Mouse (Mus musculus): ENCODE data around the gene Ccdc92.

Ccdc92 gene

GRCm38 (mm10) chr5:124862013-124862866 lies at the start of gene Ccdc92, which contains the start of gene Zfp664:
Gene Ccdc92, minus strand, starts transcription at chr5:124862424.
Gene Zfp664, plus strand, starts transcription at chr5:124862691.
- peak; percentile 50 for DNase-seq (ENCODE audit: extremely low read depth, low read depth, low spot score)

DNA sequence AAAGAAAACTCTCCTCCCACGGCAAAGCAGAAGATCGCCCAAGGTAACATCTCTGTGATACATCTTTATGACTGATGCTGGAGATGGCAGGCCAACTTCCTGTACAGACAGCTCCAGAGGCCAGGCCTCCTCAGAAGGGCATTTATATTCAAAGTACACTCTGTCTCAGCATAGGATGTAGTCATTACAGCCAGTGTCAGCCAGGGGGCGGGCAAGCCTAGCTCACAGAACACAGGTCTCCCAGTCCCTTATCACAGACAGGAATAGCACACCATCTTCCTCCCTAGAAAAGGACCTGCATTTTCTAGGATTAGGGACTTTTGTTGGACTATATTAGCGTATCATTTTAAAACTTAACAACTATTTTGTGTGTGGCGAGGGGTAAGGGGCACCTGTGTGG lies 46.6 kb upstream of the Ccdc92 start:
- no peak for DNase-seq (ENCODE audit: extremely low read depth, low read depth, low spot score)

DNA sequence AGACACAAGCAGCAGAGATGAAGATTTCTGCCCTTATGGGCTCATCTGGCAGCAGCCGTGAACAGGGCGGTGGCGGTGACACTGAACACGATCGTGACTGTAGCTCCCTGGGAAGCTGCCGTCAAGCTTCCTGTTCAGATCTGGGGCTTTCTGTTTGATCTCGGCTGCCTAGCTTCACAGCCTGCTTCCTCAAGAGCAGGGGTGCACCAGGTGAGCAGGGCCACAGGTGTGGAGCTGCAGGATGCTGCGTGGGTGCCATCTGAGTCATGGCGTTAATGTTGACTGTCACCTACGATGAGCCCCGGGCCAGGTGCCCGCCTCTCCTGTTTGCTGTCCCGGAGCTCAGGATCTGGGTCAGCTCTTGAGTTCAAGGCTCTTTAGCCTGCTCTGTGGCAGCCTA lies 44.7 kb upstream of the Ccdc92 start:
- DNase-seq (ENCODE audit: extremely low read depth, low read depth, low spot score) = no peak

DNA sequence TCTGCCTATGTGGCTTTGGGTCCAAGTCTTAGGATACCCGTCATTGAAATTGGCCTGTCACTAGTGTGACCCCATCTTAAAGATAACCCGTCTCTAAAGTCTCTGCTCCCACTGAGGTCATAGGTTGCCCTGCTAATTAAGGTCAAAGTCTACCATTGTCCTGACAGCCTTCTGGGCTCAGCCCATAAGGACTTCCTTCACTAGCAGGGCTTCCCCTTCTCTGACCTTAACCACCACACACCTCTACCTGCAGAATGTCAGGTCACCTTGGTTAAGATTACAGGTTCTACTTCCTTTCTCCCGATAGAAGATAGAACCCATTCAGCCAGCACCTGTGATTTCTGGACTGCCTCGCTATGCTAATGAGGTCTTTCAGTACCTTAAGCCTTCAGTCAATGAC lies 41.6 kb upstream of the Ccdc92 start:
- DNase-seq (ENCODE audit: extremely low read depth, low read depth, low spot score) = no peak

DNA sequence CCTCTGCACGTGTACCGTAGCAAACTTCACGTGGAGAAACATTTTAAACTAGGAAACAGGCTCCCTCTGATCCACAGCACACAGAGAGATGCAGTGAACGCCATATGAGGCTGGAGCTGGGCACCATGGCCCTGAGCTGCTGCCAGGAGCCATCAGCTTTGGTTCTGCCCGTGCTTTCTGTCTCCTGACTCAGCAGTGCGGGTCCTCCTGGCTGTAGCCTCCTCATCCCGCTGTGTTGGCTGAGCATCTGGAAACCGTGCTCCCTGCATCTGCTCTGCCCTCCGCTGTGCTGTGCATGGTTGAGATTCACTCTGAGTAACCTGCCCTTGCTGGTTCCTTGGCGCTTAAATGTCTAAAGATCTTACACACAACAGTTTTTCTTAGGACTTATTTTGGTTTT lies 40.0 kb upstream of the Ccdc92 start:
- DNase-seq (ENCODE audit: extremely low read depth, low read depth, low spot score) = no peak

DNA sequence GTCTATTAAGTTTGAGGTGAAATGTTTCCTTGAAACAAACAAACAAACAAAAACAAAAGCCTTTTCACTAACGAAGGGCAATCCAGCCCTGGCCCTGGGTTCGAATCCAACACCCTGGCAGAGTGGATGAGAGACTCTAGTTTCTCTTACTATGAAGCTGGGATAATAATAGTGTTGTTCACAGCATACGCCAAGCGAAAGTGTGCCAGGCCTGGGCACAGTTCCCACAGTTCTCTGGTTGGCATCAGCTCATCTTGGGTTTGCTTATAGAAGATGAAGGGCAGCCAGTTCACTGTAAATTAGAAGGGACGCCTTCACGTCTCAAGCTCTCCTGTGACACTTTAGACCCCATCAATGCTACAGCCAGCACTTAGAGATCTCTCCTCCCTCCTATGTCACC lies 39.5 kb upstream of the Ccdc92 start:
- DNase-seq (ENCODE audit: extremely low read depth, low read depth, low spot score) = no peak

- no peak for DNase-seq (ENCODE audit: extremely low read depth, low read depth, low spot score)
These were observed 38.7 kb upstream of the Ccdc92 start for GRCm38 (mm10) chr5:124900738-124901490.

GRCm38 (mm10) chr5:124899945-124900631 lies 37.9 kb upstream of the Ccdc92 start:
- no peak for DNase-seq (ENCODE audit: extremely low read depth, low read depth, low spot score)

- DNase-seq (ENCODE audit: extremely low read depth, low read depth, low spot score) = no peak
These were observed 33.9 kb upstream of the Ccdc92 start for GRCm38 (mm10) chr5:124896135-124896534.

GRCm38 (mm10) chr5:124891921-124892370 lies 29.7 kb upstream of the Ccdc92 start:
- DNase-seq (ENCODE audit: extremely low read depth, low read depth, low spot score) = no peak

DNA sequence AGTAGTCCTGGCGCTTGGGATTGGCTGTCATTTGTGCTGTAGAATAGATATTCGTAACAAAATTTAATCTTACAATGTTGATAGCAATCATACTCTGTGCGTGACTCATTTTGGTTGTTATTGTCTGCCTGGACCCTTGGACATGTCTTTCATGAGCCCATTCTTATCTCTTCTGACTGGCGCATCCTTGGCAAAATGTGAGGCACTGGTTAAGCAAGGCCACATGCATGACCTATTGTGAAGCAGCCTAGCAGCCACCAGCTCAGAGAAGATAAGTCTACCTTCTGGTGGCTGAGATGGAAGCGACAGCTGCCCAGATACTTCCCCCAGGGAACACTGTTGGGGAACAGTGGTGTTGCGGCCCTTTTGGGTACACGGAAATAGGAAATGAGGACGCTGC lies 26.4 kb upstream of the Ccdc92 start:
- DNase-seq (ENCODE audit: extremely low read depth, low read depth, low spot score) = no peak

- no peak for DNase-seq (ENCODE audit: extremely low read depth, low read depth, low spot score)
These were observed 21.7 kb upstream of the Ccdc92 start for GRCm38 (mm10) chr5:124883877-124884276.

DNA sequence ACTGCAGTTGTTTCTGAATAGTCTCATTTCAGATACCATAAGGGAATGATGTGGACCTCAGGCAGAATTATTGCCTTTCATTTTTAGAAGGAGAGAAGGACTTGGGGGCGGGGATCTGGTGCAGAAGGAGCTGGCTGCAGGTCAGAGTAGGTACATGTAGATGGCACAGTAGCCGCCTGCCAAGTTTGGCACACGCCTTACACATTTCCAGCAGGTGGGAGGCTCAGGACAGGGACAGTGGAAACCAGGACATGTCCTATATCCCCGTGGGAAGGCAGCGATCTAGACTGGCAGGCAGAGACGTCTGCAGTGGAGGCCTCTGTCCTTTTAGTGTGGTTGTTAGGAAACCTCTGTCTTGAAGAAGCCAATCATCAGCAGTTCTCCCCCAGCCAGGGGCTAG lies 17.6 kb upstream of the Ccdc92 start:
- no peak for DNase-seq (ENCODE audit: extremely low read depth, low read depth, low spot score)

- DNase-seq (ENCODE audit: extremely low read depth, low read depth, low spot score) = no peak
These were observed 17.0 kb upstream of the Ccdc92 start for GRCm38 (mm10) chr5:124879251-124879650.

GRCm38 (mm10) chr5:124873890-124874601 lies 11.8 kb upstream of the Ccdc92 start:
- DNase-seq (ENCODE audit: extremely low read depth, low read depth, low spot score) = no peak

DNA sequence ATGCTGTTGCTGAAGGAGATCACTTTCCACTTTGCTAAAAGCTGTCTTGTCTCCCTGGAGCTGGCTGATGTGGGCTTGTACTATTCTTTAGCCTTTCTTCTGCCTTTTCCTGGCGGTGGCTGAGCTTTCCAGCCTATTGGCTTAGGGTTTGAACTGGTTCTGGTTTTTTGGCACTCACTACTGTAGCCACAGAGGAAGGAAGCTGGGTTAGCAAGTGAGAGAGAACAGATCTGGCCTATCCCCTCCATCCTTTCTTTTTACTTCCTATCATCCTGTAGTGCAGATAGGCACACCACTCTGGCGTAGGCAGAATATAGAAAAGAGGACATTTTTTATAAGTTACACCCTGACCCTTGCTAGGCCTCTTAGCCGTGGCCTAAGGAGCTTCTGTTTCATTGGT lies 10.9 kb upstream of the Ccdc92 start:
- no peak for DNase-seq (ENCODE audit: extremely low read depth, low read depth, low spot score)

DNA sequence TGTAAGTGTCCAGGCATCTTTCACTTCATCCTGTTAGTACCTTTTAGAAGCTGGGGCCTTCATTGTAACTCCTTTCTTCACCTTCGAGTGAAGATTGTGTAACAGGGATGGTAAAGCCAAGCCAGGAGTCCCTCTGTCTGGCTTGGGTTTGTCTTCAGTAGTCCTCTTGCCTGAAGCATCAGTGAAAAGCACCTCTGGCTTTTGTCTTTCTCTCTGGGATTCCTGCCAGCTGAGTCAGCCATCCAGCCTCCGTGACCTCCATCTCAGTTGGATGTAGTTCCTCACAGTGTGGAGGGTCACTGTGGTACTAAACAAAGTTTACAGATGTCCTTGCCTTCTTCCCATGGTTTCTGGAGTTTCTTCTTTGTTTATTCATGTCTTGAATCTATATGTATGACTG lies 9.8 kb upstream of the Ccdc92 start:
- no peak for DNase-seq (ENCODE audit: extremely low read depth, low read depth, low spot score)

DNA sequence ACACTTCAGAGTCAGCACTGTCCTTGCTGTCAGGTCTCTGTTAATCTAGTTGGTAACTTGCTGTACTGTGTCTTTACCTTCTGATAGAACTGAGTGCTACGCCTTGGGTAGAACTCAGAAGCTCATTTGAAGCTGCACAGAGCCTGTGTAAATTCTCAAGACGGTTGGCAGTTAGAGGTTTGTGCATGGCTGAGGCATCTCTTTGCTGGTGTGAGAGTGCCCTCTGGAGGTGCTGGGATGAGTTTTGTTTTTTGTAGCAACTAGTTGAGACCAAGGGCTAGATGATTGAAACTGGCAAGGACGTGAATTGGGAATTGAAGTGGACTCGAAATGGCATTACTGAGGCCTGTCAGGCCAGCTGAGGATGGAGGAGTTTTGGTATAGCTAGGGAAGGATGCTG lies 6.8 kb upstream of the Ccdc92 start:
- no peak for DNase-seq (ENCODE audit: extremely low read depth, low read depth, low spot score)

DNA sequence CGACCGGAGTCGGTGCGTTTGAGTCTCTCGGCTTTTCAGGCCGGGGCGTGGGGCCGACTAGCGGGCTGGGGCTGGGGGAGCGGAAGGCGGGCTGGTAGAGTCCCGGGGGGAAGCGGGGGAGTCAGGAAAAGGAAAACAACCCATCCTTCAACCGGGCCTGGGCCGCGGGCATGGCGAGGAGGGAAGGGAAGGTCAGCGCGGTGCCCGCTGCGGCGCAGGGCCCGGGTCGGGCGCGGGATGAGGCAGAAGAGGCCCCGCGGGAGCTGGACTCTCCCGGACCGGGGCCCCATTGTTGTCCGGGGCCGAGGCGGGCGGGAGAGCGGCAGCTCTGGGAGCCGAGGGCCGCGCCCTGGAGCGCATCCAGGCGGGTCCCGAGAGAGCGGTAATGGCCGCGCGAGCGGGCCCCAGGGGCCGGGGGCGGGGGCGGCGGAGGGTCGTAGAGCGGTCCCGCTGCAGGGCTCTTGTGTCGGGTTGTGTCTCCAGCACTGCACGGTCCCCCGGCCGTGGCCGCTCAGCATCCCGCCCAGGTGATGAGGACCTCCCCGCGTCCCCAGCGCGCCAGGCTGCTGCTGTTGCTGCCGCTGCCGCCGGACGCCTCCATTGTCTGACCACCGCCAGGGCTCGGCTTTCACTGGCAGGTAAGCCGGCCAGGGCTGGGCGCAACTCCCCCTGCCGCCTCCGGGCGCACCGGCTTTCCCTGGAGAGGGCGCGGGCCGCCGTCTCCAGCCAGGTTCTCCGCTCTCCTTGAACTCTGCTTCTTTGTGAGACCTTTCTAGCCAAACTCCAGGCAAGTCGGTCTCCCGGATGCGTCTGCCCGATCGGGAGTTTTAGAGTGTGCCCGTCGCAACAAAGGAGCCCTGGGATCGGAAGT lies 882 bp upstream of the Ccdc92 start:
- no peak for DNase-seq (ENCODE audit: extremely low read depth, low read depth, low spot score)

DNA sequence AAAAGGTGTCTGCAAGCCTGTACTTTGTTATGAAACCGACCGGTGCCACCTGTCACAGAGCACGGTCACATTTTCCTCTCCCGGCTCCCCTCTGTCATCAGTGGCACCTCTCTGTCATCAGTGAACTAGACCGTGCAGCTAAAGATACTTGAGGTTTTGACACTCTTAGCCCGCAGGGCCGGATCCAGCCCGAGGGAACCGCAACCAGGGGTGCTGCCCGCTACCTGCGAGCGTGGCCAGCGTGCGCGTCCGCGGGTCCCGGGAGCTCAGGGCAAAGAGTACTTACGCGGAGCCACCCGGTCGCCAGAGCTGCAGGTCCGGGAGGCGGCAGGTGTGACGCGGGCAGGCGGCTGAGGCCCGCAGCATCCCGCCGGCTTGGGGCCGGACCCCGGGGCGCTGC lies 761 bp downstream of the Ccdc92 start:
- DNase-seq (ENCODE audit: extremely low read depth, low read depth, low spot score) = no peak

Measured in fat pad, adult 2 months (tissue).